Mouse (Mus musculus) cerebral cortex, adult 2 months (tissue): ENCODE data around the gene Fat3.

Source experiments
- WGBS: fragments of 180-500 bp; shearing (Covaris S2); methylation state at CpG from one replicate; pipeline ENCODE4 v1.1.7; 2018; 5-methylcytosine and 5-hydroxymethylcytosine counted together

Gene Fat3

GRCm38 (mm10) chr9:15994177-15994576, 506.9 kb downstream of the Fat3 start:
- WGBS, result 84% methylated on average over 4 of the region's 4 CpGs

- 73% methylated on average over 7 of the region's 7 CpGs for WGBS
These were observed 508.8 kb downstream of the Fat3 start for GRCm38 (mm10) chr9:15992158-15992846.

DNA sequence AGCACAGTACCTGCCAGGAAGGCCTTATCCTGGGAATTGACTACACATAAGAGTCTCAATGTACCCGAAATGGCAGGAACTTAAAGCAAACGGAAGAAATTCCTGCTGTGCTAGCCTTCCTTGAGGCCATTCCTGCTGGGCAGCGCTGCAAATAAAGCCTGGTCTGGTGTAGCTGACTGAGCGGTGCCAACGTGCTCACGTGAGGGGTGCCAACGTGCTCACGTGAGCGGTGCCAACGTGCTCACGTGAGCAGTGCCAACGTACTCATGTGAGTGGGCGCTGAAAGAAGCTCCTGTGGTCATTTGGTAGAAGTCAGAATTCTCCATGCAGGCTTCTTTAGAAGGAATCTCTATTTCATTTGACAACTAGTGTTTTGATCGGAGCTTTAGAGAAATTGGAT, 522.8 kb downstream of the Fat3 start:
- 62% methylated on average over 14 of the region's 14 CpGs for WGBS

- 40% methylated on average over 12 of the region's 12 CpGs for WGBS
These were observed 524.0 kb downstream of the Fat3 start for GRCm38 (mm10) chr9:15976959-15977663.

DNA sequence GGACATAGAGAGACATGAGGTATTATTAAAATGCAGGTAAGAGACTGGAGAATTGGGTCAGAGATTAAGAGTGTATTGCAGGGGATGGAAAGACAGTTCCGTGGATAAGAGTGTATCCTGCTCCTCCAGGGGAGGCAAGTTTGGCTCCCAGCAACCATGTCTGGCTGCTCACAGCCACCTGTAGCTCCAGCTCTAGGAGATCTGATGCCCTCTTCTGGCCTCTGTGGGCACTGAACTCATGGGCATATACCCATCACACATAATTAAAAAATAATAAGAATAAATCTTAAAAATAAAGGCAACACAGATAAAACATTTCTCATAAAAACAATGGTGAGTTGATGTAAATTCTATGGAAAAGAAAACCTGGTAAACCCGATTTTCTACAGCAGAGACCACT, 525.1 kb downstream of the Fat3 start:
- whole genome bisulfite sequencing, result 94% methylated on average over 2 of the region's 2 CpGs

DNA sequence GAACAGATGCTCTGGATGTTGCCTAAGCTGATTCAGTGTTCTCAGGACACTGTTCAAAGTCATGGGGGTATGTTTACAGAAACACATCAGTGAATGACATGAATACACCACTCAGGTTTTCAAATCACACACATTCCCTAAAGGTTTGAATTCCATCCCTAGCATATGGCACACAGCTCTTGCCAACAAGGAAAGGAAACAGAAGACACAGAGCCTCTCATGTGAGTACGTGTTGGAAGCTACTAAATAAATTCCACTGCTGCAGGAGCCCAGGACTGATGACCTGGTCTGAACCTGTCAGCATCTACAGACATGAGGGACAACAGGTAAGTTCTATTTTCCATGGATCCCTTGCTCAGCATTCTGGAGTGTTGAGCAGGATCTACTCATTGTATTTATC, 528.9 kb downstream of the Fat3 start:
- WGBS, result 57% methylated on average over 1 of the region's 1 CpGs

DNA sequence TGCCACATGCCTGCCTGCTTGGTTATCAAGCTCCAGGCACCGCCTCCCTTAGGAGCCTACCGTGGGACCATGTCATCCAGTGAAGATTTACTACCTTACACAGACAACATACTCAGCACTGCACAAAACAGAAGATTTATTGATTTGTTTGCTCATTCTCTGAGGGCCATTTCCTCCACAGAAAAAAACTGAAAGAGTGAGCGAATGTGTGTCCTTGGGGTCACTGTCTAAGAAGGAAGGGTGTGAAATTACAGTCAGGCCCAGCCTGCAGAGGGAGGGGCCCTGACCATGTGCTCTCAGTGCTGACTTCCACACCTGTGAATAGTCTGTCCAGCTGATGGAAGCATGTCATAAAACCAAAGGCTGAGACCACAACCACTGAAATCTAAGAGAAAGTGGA, 536.9 kb downstream of the Fat3 start:
- 88% methylated on average over 3 of the region's 3 CpGs for WGBS

DNA sequence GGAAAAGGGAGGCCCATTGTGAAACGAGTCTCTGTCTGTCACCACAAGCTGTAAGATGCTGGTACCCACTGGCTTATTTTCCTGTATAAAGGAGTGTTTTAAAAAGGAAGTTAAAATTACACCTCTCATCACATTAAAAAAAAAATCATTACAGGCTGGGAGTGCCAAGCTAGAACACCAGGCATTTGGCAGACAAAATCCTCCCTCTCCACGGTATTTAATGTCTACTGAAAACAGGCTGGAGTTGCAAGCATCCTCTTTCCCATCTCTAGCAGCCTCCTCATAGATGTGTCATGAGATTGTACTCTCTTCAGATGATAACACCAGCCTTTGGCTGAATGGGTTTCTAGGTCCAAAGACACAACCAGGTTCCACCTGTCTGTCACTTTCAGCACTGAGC, 538.2 kb downstream of the Fat3 start:
- 47% methylated on average over 2 of the region's 2 CpGs for WGBS

GRCm38 (mm10) chr9:15958224-15958787, 542.8 kb downstream of the Fat3 start:
- 66% methylated on average over 3 of the region's 3 CpGs for WGBS

- 78% methylated on average over 3 of the region's 3 CpGs for WGBS
These were observed 543.3 kb downstream of the Fat3 start for GRCm38 (mm10) chr9:15957816-15958215.

- WGBS, result 62% methylated on average over 5 of the region's 5 CpGs
These were observed 545.8 kb downstream of the Fat3 start for GRCm38 (mm10) chr9:15955147-15955782.

DNA sequence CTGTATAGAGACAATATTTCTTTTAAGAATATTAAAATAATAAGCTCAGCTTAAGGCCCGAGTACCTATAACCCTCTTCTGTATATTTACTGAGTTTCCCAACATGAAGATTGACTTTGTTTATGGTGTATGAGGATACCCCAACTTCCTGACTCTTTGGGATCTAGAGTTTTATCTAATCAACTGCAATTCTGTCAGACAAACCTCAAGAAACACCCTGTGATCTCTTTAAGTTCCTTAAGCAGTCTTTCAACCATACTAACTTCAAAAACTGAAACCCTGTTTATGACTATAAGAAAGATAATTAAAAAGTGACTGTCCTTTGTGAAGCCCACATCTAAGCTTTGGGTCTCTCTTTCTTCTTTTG, 546.8 kb downstream of the Fat3 start:
- WGBS, result 85% methylated on average over 1 of the region's 1 CpGs

DNA sequence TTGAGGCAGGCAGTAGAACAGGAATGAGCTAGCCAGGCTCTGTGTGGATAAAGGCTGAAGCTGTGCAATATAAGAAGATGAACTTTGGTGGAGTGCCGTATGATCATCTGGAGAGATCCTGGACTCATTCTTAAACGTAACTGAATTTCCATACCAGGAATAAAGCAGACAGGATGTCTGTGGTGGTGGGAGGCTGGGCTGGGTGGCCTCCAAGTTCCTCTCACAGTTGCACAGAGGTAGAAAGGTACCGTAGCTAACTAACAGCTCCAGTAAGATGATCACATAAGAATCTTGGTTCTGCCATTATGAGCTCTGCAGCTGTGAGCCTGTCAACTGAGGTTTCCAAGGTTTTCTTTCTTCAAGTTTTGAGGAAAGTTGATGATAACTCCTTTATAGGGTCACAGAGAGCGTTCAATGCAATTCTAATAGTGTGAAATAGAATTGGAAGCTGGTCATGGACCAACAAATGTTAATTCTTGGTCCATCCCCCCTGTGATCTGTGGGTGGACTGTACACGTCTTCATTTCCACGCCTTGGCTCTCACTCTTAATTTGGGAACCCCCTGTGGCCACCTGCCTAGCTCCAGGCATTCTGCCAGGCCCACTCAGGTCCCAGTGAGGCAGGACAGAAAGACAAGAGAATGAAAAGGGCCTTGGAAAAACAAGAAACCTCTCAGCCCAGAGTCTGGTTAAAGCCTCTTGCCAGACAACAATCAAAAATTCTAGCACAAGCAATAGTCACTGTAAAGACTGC, 547.3 kb downstream of the Fat3 start:
- 56% methylated on average over 6 of the region's 6 CpGs for WGBS

DNA sequence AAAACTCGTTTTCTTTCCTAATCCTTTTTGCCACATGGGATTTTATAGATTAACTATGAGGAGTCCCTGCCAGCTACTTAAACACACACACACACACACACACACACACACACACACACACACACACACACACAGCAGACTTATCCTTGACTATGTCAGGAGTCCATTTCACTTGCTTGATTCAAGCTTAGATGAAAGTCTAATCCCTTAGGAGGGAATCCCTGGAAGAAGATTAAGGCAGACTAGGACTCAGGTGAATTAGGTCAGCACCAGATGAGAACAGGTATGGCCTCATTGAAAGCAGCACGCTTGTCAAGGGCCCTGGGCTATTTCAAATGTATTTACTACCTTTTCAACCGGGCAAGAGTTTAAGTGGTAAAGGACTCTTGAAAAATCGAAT, 553.0 kb downstream of the Fat3 start:
- WGBS, result 87% methylated on average over 4 of the region's 4 CpGs

DNA sequence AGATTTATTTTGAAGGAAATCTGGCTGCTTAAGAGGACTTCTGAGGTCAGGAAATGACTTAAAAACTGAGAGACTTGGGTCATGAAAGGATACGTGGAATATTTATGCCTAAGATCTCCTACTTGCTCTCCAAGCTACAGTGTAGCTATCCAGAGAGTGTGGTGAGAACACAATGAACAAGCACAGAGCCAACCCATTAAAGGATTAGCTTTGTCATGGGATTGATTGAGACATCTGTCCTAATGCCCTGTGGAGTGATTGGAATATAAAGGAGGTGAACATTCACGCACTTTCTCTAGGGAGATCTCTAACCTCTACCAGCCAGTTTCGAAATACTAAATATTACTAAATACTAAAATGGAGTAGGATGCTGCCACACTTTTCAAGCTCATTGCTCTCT, 556.9 kb downstream of the Fat3 start:
- WGBS, result 56% methylated on average over 3 of the region's 3 CpGs

- 64% methylated on average over 3 of the region's 3 CpGs for WGBS
These were observed 557.5 kb downstream of the Fat3 start for GRCm38 (mm10) chr9:15943486-15944153.

- 89% methylated on average over 2 of the region's 2 CpGs for WGBS
These were observed 559.3 kb downstream of the Fat3 start for GRCm38 (mm10) chr9:15941818-15942217.

GRCm38 (mm10) chr9:15940933-15941673, 560.0 kb downstream of the Fat3 start:
- whole genome bisulfite sequencing, result 66% methylated on average over 7 of the region's 7 CpGs

DNA sequence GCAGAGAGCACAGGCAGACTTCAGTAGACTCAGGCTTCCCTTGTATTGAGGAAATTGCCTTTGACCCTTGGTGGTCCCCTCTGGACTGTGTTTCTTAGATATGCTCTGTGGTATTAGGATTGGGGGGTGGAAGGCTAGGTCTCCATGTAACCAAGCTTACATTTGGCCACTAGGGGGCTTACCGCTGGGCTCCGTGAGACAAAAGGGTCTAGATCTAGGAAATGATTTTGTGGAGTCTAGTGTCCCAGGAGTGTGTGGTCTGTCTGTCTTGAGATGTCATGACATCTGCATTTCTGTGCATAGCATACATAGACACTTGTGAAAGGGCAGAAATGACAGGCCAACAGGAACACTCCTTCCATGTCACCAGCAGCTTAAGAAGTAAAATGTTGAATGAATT, 561.5 kb downstream of the Fat3 start:
- WGBS, result 65% methylated on average over 2 of the region's 2 CpGs

DNA sequence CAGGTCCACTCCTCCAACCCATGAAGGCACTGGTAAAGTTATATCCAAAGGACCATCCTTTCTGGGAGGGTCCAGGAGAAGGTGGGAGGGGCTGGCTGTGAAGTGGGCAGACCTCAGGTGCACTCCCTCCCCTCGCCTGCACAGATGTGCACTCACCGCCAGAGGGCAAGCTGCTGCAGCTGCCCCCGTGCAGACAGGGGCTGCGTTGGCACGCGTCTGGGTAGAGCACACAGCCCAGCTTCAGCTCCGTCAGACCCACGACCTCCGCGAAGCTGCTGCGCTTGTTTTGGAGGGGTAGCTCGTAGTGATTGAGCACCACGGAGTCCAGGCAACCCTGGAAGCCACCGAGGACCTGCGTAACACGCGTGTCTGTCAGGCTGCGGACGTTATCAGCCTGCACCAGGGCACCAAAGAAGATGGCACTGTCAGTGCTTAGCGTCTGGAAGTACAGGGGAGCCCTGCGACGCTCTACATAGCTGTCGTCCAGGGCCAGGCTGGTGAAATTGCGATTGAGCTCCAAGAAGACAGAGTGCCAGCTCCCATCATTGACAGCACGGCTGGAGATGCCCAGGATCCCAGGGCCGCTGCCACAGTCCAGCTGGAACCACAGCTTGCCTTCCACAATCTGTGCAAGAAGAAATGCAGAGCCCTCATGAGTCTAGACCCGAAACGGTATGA, 563.1 kb downstream of the Fat3 start:
- 80% methylated on average over 28 of the region's 28 CpGs for WGBS
